Mouse (Mus musculus) lung, postnatal 0 days (tissue): Measurements from ENCODE around the gene Ptbp1. TPM values are rescaled to one million over a fixed set of nuclear protein-coding genes. Genes with fewer than 3 reads are reported as not detected.

Source experiments
- ATAC-seq: fragments of 200-750 bp; cut with Nextera tagmentation; 2 replicates; pipeline ENCODE4 v1.8.0; 2017; ENCODE audit warnings: moderate library complexity
- DNase-seq: peaks from one replicate; pipeline ENCODE4 v3.0.0-alpha.2; 2016; ENCODE audit warnings: low spot score
- H3K27ac ChIP-seq: fragments of 300-500 bp; sonication (generic); 2 replicates; pipeline ENCODE4 v1.5.1; 2014; ENCODE audit warnings: antibody characterized with exemption, mild to moderate bottlenecking, low read length, mixed read lengths
- H3K27me3 ChIP-seq: fragments of 300-500 bp; sonication (generic); replicated peaks from 2 replicates; pipeline ENCODE4 v1.6.1; 2014; ENCODE audit warnings: low read length, mixed read lengths; ENCODE audit not compliant: insufficient read depth
- H3K36me3 ChIP-seq: fragments of 300-500 bp; sonication (generic); 2 replicates; pipeline ENCODE4 v1.6.1; 2014; ENCODE audit warnings: low read length, mixed read lengths; ENCODE audit not compliant: insufficient read depth
- H3K4me1 ChIP-seq: fragments of 300-500 bp; sonication (generic); 2 replicates; pipeline ENCODE4 v1.6.1; 2014; ENCODE audit warnings: antibody characterized with exemption, low read depth, low read length, mixed read lengths; ENCODE audit not compliant: insufficient read depth
- H3K4me2 ChIP-seq: fragments of 300-500 bp; sonication (generic); replicated peaks from 2 replicates; pipeline ENCODE4 v1.6.1; 2014; ENCODE audit warnings: low read depth, mild to moderate bottlenecking, low read length, moderate library complexity, mixed read lengths
- H3K4me3 ChIP-seq: fragments of 300-500 bp; sonication (generic); 2 replicates; pipeline ENCODE4 v1.5.1; 2014; ENCODE audit warnings: low read depth, low read length
- H3K9ac ChIP-seq: fragments of 300-500 bp; sonication (generic); replicated peaks from 2 replicates; pipeline ENCODE4 v1.6.1; 2014; ENCODE audit warnings: low read depth, mild to moderate bottlenecking
- H3K9me3 ChIP-seq: fragments of 300-500 bp; sonication (generic); 2 replicates; pipeline ENCODE4 v1.6.1; 2016; ENCODE audit warnings: low read length, mixed read lengths
- CTCF ChIP-seq: IDR thresholded peaks from 2 replicates; pipeline ENCODE4 v1.5.1; 2016; ENCODE audit warnings: antibody characterized with exemption, mild to moderate bottlenecking
- EP300 ChIP-seq: IDR thresholded peaks from 2 replicates; pipeline ENCODE4 v1.6.1; 2016; ENCODE audit warnings: antibody characterized with exemption, mild to moderate bottlenecking, control low read depth
- WGBS: fragments of 180-500 bp; shearing (Covaris S2); extraction: QIAGEN DNeasy Blood & Tissue Kit; methylation state at CpG from one replicate; pipeline ENCODE4 v1.1.7; 2014; 5-methylcytosine and 5-hydroxymethylcytosine counted together
- polyA plus RNA-seq: library from polyadenylated mRNA; unstranded; fragments of >200 nt; fragmentation: Nextera tagmentation; extraction: Ambion mirVana; gene quantifications from 2 replicates; pipeline ENCODE4 v1.2.1, GENCODE M21; 2015

The Ptbp1 gene
- polyA plus RNA-seq, 1 experiment from 2014 or later = 109 TPM

DNA sequence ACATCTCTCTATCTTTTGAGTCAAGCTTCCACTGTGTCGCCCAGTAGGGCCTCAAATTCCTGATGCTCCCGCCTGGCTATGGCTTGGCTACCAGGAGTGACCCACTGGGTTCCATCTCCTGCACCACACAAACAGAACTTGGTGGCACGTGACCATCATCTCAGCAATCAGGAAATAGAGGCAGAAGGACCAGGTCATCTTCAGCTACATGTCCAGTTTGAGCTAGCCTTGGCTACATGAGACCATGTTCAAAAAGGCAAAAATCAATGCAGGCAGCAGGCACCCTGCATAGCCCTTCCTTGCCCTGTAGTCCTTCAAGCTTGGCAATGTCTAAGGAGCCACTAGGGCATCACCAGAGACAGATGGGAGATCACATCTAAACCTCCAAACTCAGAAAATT lies 14.1 kb upstream of the Ptbp1 start:
- H3K9me3 ChIP-seq = no peaks in the 10 kb centered on the region
- DNase-seq (no peak), ATAC-seq (no peak)
- no peaks in the 10 kb centered on the region for H3K27me3 ChIP-seq
- no peak overlapping the region for H3K4me3 ChIP-seq
- TF ChIP-seq EP300 (no peak), CTCF (no peak)
- H3K4me1 ChIP-seq = peaks cover 3% of the 10 kb centered on the region; the same call in 1 of the 2 replicates
- no peaks in the 10 kb centered on the region for H3K36me3 ChIP-seq
- WGBS = 89% methylated on average over 3 of the region's 3 CpGs
- peak overlapping the region; percentile 88 for H3K27ac ChIP-seq
- peak overlapping the region; percentile 62; the same call in 1 of the 2 replicates for H3K4me2 ChIP-seq
- no peak overlapping the region for H3K9ac ChIP-seq

DNA sequence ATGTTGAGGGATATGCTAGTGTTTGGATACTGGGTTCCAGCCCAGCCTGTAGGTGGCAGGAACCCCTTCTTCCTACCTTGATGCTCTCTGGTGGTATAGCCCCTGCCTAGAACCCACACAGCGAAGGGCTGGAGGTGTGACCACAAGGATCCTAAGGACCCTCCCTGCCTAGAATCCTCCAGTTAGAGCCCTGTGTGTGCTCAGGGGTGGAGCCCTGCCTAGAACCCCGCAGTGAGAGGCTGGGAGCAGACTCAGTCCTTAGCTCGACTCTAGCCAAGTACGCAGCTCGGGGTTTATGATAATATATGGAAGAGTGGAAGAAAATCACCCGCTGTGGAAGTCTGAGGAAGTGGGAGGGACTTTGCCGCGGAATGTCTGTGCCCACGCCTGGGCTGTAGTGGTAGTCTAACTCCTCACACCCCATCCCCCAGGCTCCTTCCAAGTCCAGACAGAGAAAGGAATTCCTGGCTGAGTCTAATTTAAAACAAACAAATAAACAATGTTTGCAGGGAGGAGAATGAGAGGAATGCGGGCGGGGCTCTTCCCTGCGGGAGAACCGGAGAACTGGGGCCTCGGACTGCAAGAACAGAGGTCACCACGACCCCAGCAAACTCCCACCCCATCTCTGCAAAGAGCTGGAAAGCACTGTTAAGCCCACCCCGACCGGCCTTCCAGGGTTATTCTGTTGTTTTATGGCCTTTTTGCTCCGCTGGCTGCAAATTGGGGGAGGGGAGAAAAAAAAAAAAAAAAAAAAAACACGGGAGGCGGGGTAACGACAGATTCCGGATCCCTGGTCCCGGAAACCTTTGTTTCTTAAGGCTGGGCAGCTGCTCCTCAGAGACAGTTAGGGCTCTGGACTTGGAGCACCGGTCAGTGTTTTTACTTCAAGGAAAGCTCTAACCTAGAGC lies 13.3 kb upstream of the Ptbp1 start:
- Histone ChIP-seq H3K4me2 (peak overlapping the region; percentile 62), H3K4me3 (peak overlapping the region; percentile 34), H3K9me3 (no peaks in the 10 kb centered on the region), H3K27ac (peak overlapping the region; percentile 88), H3K4me1 (peaks cover 3% of the 10 kb centered on the region; the same call in 1 of the 2 replicates), H3K27me3 (no peaks in the 10 kb centered on the region), H3K36me3 (no peaks in the 10 kb centered on the region), H3K9ac (peak overlapping the region; percentile 24)
- DNase-seq (peak; percentile 97), ATAC-seq (peak; percentile 94)
- TF ChIP-seq CTCF (peak; percentile 50), EP300 (peak; percentile 70)
- under 1% methylated on average over 24 of the region's 24 CpGs for WGBS

DNA sequence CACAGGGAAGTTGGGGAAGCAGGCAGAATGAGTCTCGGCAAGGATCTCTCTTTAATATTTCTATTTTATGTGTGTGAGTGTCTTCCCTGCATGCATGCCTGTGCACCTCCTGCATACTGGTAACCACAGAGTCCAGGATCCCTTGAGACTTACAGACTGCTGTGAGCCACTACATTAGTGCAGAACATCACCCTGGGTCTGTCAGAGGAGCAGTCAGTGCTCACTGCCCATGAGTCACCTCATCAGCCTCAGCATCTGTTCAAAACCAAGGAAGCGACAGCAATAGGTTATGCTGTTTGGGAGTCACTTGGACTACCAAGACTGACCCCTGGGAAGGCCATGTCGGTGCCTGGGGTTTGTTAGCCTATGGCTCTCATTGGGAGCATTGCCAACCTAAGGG lies 11.9 kb upstream of the Ptbp1 start:
- H3K27me3 ChIP-seq = no peaks in the 10 kb centered on the region
- 59% methylated on average over 3 of the region's 3 CpGs for WGBS
- no peak for ATAC-seq
- H3K4me1 ChIP-seq = peaks cover 3% of the 10 kb centered on the region; the same call in 1 of the 2 replicates
- H3K4me2 ChIP-seq = no peak overlapping the region
- peak overlapping the region; percentile 26; the same call in 1 of the 2 replicates for H3K27ac ChIP-seq
- H3K9me3 ChIP-seq = no peaks in the 10 kb centered on the region
- TF ChIP-seq EP300 (no peak), CTCF (no peak)
- H3K4me3 ChIP-seq = no peak overlapping the region
- no peak for DNase-seq
- H3K9ac ChIP-seq = no peak overlapping the region
- H3K36me3 ChIP-seq = no peaks in the 10 kb centered on the region

DNA sequence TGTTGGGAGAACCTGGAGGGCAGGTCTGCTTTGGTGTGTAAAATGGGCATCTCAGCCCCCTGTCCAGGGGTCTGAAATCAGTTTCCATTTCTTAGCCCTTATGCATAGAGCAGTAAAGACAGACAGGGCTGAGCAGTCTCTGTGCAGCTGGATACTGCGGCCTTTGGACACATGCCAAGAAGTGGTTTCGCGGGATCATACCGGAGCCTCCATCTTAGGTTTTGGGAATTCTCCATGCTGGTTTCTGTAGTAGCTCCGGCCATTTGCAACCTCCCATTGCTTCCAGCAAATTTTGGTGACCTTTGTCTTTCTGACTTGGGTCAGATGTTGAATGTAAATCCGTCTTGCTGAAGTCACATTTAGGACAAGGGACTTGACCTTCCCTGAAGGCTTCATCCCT lies 10.8 kb upstream of the Ptbp1 start:
- TF ChIP-seq EP300 = no peak
- TF ChIP-seq CTCF = no peak
- Histone ChIP-seq H3K36me3 (no peaks in the 10 kb centered on the region), H3K9ac (no peak overlapping the region), H3K27ac (no peak overlapping the region), H3K4me1 (peaks cover 3% of the 10 kb centered on the region; the same call in 1 of the 2 replicates), H3K9me3 (no peaks in the 10 kb centered on the region), H3K4me3 (no peak overlapping the region), H3K4me2 (no peak overlapping the region), H3K27me3 (no peaks in the 10 kb centered on the region)
- 26% methylated on average over 6 of the region's 6 CpGs for WGBS
- no peak for DNase-seq
- ATAC-seq = no peak

DNA sequence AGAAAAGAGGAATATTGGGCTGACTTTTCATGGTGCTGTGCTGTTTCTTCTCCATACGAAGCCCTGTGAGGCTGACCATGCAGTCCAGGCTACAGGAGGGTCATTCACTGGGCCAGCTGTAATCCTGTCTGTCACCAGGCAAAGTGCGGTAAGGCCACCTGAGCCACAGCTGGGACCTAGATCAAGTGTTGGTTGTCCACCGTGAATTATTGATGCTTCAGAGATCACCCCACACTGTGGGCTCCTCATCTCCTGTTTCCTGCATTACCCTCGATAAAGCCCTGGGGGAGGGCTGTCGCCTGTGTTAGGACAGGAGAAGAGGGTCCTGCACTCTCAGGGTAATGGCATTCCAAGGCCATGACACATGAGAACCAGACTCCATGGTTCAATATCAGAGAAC lies 7.7 kb upstream of the Ptbp1 start:
- no peak overlapping the region for H3K4me3 ChIP-seq
- H3K9ac ChIP-seq = no peak overlapping the region
- H3K36me3 ChIP-seq = no peaks in the 10 kb centered on the region
- H3K9me3 ChIP-seq = no peaks in the 10 kb centered on the region
- H3K27ac ChIP-seq = no peak overlapping the region
- H3K4me2 ChIP-seq = no peak overlapping the region
- DNase-seq (no peak), ATAC-seq (no peak)
- H3K4me1 ChIP-seq = peaks cover 7% of the 10 kb centered on the region; the same call in 1 of the 2 replicates
- H3K27me3 ChIP-seq = no peaks in the 10 kb centered on the region
- WGBS = 51% methylated on average over 5 of the region's 5 CpGs
- no peak for TF ChIP-seq CTCF
- TF ChIP-seq EP300 = no peak

DNA sequence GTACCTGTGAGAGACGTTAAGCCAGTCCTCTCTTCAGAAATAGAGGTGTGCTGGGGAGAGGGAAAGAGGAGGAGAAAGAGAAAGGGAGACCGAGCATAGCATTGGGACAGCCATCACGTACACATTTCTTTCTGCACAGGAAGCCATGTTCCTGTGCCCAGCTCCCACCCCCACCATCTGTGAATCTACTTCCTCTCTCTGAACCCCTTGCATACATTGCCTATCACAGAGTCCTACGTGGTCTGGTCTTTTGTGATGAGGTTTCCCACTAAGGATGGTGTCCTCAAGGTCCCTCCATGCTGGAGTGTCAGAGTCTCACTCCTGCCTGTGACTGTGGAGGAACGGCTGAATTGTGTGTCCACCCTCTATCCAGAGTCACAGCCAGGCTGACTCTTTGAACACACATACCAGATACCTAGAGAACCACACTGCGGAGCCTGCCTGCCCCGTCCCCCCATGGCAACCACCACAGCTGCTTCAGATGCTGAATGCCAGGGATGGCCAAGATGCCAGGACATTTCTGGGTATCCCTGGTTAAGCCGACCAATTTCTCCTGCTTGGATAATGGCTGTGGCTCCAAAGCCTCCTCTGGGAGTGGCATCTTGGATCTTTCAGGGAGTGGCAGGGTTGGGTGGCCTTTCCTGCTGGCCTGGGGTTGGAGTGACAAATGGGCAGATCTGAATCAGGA lies 4.1 kb upstream of the Ptbp1 start:
- WGBS = 57% methylated on average over 8 of the region's 8 CpGs
- H3K4me2 ChIP-seq = no peak overlapping the region
- ATAC-seq (no peak), DNase-seq (no peak)
- H3K27me3 ChIP-seq = no peaks in the 10 kb centered on the region
- H3K9ac ChIP-seq = no peak overlapping the region
- no peak for TF ChIP-seq CTCF
- TF ChIP-seq EP300 = no peak
- no peaks in the 10 kb centered on the region for H3K36me3 ChIP-seq
- no peak overlapping the region for H3K4me3 ChIP-seq
- H3K27ac ChIP-seq = peak overlapping the region; percentile 68; the same call in 1 of the 2 replicates
- no peaks in the 10 kb centered on the region for H3K9me3 ChIP-seq
- H3K4me1 ChIP-seq = peaks cover 28% of the 10 kb centered on the region
